Mouse (Mus musculus) midbrain, embryonic 12.5 days (tissue): Measurements from ENCODE around the gene Fbxw11. TPM values are rescaled to one million over a fixed set of nuclear protein-coding genes. Genes with fewer than 3 reads are reported as not detected.

ENCODE experiments used
- ATAC-seq: fragments of 200-750 bp; cut with Nextera tagmentation; 2 replicates; pipeline ENCODE4 v1.8.0; 2017; ENCODE audit warnings: low read depth, moderate TSS enrichment, moderate library complexity; ENCODE audit not compliant: low FRiP score
- H3K27ac ChIP-seq: fragments of 300-500 bp; sonication (generic); replicated peaks from 2 replicates; pipeline ENCODE4 v1.5.1; 2016; ENCODE audit warnings: mild to moderate bottlenecking
- H3K27me3 ChIP-seq: fragments of 300-500 bp; sonication (generic); 2 replicates; pipeline ENCODE4 v1.6.1; 2016; ENCODE audit warnings: mild to moderate bottlenecking
- H3K36me3 ChIP-seq: fragments of 300-500 bp; sonication (generic); 2 replicates; pipeline ENCODE4 v1.6.1; 2016
- H3K4me1 ChIP-seq: fragments of 300-500 bp; sonication (generic); 2 replicates; pipeline ENCODE4 v1.6.1; 2016
- H3K4me2 ChIP-seq: fragments of 300-500 bp; sonication (generic); replicated peaks from 2 replicates; pipeline ENCODE4 v1.6.1; 2016; ENCODE audit warnings: mild to moderate bottlenecking, moderate library complexity
- H3K4me3 ChIP-seq: fragments of 300-500 bp; sonication (generic); 2 replicates; pipeline ENCODE4 v1.5.1; 2016; ENCODE audit warnings: mild to moderate bottlenecking
- H3K9ac ChIP-seq: fragments of 300-500 bp; sonication (generic); replicated peaks from 2 replicates; pipeline ENCODE4 v1.6.1; 2016; ENCODE audit warnings: mild to moderate bottlenecking, moderate library complexity
- H3K9me3 ChIP-seq: fragments of 300-500 bp; sonication (generic); 2 replicates; pipeline ENCODE4 v1.6.1; 2016; ENCODE audit warnings: mild to moderate bottlenecking
- WGBS: fragments of 180-500 bp; shearing (Covaris S2); methylation state at CpG from one replicate; pipeline ENCODE4 v1.1.7; 2016; 5-methylcytosine and 5-hydroxymethylcytosine counted together
- polyA plus RNA-seq: library from polyadenylated mRNA; unstranded; fragments of >200 nt; fragmentation: Nextera tagmentation; extraction: Ambion mirVana; gene quantifications from 2 replicates; pipeline ENCODE4 v1.2.1, GENCODE M21; 2016

Gene Fbxw11
- polyA plus RNA-seq, 1 experiment from 2014 or later = 110 TPM

DNA sequence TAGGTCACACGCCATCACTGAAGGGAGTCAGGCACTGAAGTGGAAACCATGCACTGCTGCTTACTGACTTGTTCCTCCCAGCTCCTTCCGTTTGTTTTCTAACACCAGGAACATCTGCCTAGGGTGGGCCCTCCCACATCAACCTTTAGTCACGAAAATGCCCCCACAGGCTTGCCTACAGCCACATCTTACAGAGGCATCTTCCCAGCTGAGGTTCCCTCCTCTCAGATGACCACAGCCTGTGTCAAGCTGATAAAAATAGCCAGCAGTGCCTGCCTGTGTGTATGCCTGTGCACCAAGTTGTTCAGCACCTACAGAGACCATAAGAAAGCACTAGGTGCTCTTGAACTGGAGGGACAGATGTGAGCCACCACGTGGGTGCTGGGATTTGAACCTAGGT is 106.3 kb downstream of the Fbxw11 start:
- H3K27ac ChIP-seq = no peak overlapping the region
- 70% methylated on average over 4 of the region's 4 CpGs for WGBS
- ATAC-seq = no peak
- peaks cover 31% of the 10 kb centered on the region for H3K36me3 ChIP-seq
- no peak overlapping the region for H3K4me3 ChIP-seq
- no peaks in the 10 kb centered on the region for H3K4me1 ChIP-seq
- no peaks in the 10 kb centered on the region for H3K27me3 ChIP-seq
- H3K9me3 ChIP-seq = no peaks in the 10 kb centered on the region
- no peak overlapping the region for H3K9ac ChIP-seq
- H3K4me2 ChIP-seq = no peak overlapping the region

- Histone ChIP-seq H3K27me3 (no peaks in the 10 kb centered on the region), H3K4me1 (no peaks in the 10 kb centered on the region), H3K9ac (no peak overlapping the region), H3K4me2 (no peak overlapping the region), H3K4me3 (no peak overlapping the region), H3K27ac (no peak overlapping the region), H3K9me3 (no peaks in the 10 kb centered on the region), H3K36me3 (peaks cover 2% of the 10 kb centered on the region)
- 83% methylated on average over 7 of the region's 7 CpGs for WGBS
- ATAC-seq = no peak
Measured at GRCm38 (mm10) chr11:32751863-32752594, 109.5 kb downstream of the Fbxw11 start.

DNA sequence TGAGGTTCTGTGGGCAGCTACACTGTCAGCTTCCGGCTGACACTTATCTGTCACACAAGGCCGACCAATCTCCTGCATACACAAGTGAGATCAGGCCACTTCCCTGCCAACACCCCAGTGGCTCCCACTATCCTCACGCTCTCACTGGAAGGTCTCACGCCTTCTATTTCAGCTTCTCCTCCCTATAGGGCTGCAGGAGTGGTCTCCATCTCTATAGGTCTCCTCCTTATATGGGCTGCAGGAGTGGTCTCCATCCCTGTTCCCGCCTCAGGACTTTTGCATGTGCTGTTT is 110.0 kb downstream of the Fbxw11 start:
- Histone ChIP-seq H3K27me3 (no peaks in the 10 kb centered on the region), H3K36me3 (no peaks in the 10 kb centered on the region), H3K27ac (no peak overlapping the region), H3K9ac (no peak overlapping the region), H3K4me2 (no peak overlapping the region), H3K9me3 (no peaks in the 10 kb centered on the region), H3K4me3 (no peak overlapping the region), H3K4me1 (no peaks in the 10 kb centered on the region)
- WGBS = 84% methylated on average over 5 of the region's 5 CpGs
- no peak for ATAC-seq

- no peaks in the 10 kb centered on the region for H3K36me3 ChIP-seq
- H3K4me2 ChIP-seq = no peak overlapping the region
- no peak for ATAC-seq
- WGBS = 86% methylated on average over 2 of the region's 2 CpGs
- no peak overlapping the region for H3K4me3 ChIP-seq
- H3K9ac ChIP-seq = no peak overlapping the region
- H3K9me3 ChIP-seq = no peaks in the 10 kb centered on the region
- H3K4me1 ChIP-seq = no peaks in the 10 kb centered on the region
- H3K27me3 ChIP-seq = no peaks in the 10 kb centered on the region
- H3K27ac ChIP-seq = no peak overlapping the region
Measured at GRCm38 (mm10) chr11:32753358-32753757, 110.8 kb downstream of the Fbxw11 start.

DNA sequence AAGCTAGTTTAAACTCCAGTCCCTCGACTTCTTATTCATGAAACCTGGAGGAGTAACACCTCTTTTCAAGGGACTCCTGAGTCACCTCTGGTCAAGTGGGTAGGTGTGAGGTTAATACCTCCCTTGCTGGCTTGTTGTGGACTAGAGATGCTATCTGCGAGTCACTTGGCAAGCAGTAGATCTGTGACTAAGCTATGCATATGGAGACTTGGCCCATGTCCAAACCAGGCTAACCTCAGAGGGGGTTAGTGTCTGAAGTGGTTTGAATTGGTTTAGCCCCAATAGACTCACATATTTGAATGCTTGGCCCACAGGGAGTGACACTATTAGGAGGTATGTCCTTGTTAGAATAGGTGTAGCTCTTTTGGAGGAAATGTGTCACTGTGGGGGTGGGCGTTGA is 120.2 kb downstream of the Fbxw11 start:
- Histone ChIP-seq H3K36me3 (no peaks in the 10 kb centered on the region), H3K9ac (no peak overlapping the region), H3K4me2 (no peak overlapping the region), H3K4me3 (no peak overlapping the region), H3K27ac (no peak overlapping the region), H3K4me1 (no peaks in the 10 kb centered on the region), H3K9me3 (no peaks in the 10 kb centered on the region), H3K27me3 (no peaks in the 10 kb centered on the region)
- 81% methylated on average over 3 of the region's 3 CpGs for WGBS
- ATAC-seq = no peak

DNA sequence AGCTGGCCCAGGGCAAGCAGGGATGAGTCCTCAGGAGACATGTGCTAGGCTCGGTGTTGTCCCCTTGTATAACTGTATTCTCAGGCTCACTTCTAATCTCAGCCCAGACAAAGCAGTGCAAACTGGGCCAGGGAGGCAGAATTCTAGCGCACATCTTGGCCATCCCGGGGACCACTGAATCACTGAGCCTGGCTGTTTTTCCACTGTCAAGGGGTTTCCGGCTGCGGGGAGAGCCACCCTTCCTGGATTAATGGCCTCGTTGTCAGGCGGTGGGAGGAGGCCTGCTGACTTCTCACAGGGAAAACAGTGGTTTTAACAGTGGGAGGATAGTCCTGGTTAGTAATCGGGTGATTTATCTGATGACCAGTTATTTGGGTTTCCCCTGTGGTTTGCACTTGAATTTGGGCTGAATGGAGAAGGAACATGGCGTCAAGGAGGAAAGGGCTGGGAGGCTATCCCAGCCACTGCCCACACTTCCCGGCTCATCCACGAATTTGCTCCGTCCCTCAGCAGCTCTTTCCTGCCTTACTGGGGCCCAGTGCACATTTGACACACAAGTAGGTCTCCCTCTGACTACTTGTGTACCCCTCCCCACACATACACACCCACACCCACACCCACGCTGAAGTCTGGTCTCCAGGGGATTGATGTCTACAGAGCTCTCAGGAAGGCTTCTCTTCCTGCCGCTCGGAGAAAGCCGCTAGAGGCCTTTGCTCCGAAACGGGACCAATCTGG is 125.1 kb downstream of the Fbxw11 start:
- Histone ChIP-seq H3K9me3 (no peaks in the 10 kb centered on the region), H3K9ac (no peak overlapping the region), H3K4me2 (no peak overlapping the region), H3K4me1 (no peaks in the 10 kb centered on the region), H3K27me3 (no peaks in the 10 kb centered on the region), H3K36me3 (no peaks in the 10 kb centered on the region), H3K27ac (no peak overlapping the region), H3K4me3 (no peak overlapping the region)
- ATAC-seq = no peak
- 84% methylated on average over 18 of the region's 18 CpGs for WGBS

GRCm38 (mm10) chr11:32768642-32769343 is 126.3 kb downstream of the Fbxw11 start:
- no peak overlapping the region for H3K4me2 ChIP-seq
- 81% methylated on average over 12 of the region's 12 CpGs for WGBS
- no peaks in the 10 kb centered on the region for H3K4me1 ChIP-seq
- no peak for ATAC-seq
- H3K9me3 ChIP-seq = no peaks in the 10 kb centered on the region
- H3K27me3 ChIP-seq = no peaks in the 10 kb centered on the region
- H3K4me3 ChIP-seq = no peak overlapping the region
- H3K9ac ChIP-seq = no peak overlapping the region
- no peaks in the 10 kb centered on the region for H3K36me3 ChIP-seq
- no peak overlapping the region for H3K27ac ChIP-seq

GRCm38 (mm10) chr11:32780747-32781536 is 138.4 kb downstream of the Fbxw11 start:
- WGBS = 65% methylated on average over 11 of the region's 11 CpGs
- H3K36me3 ChIP-seq = no peaks in the 10 kb centered on the region
- H3K27me3 ChIP-seq = no peaks in the 10 kb centered on the region
- peaks cover 6% of the 10 kb centered on the region for H3K4me1 ChIP-seq
- no peak overlapping the region for H3K27ac ChIP-seq
- no peak overlapping the region for H3K4me2 ChIP-seq
- H3K4me3 ChIP-seq = no peak overlapping the region
- no peak for ATAC-seq
- no peaks in the 10 kb centered on the region for H3K9me3 ChIP-seq
- no peak overlapping the region for H3K9ac ChIP-seq

- H3K27me3 ChIP-seq = no peaks in the 10 kb centered on the region
- H3K9ac ChIP-seq = no peak overlapping the region
- no peak overlapping the region for H3K27ac ChIP-seq
- H3K9me3 ChIP-seq = no peaks in the 10 kb centered on the region
- peaks cover 6% of the 10 kb centered on the region for H3K4me1 ChIP-seq
- ATAC-seq = no peak
- no peak overlapping the region for H3K4me3 ChIP-seq
- no peaks in the 10 kb centered on the region for H3K36me3 ChIP-seq
- WGBS = 66% methylated on average over 2 of the region's 2 CpGs
- H3K4me2 ChIP-seq = no peak overlapping the region
Measured at GRCm38 (mm10) chr11:32781633-32782404, 139.3 kb downstream of the Fbxw11 start.

- 84% methylated on average over 3 of the region's 3 CpGs for WGBS
- H3K9me3 ChIP-seq = no peaks in the 10 kb centered on the region
- no peak overlapping the region for H3K27ac ChIP-seq
- peaks cover 6% of the 10 kb centered on the region for H3K4me1 ChIP-seq
- no peak overlapping the region for H3K9ac ChIP-seq
- no peak overlapping the region for H3K4me2 ChIP-seq
- no peaks in the 10 kb centered on the region for H3K36me3 ChIP-seq
- ATAC-seq = no peak
- H3K4me3 ChIP-seq = no peak overlapping the region
- no peaks in the 10 kb centered on the region for H3K27me3 ChIP-seq
Measured at GRCm38 (mm10) chr11:32782724-32783123, 140.2 kb downstream of the Fbxw11 start.

DNA sequence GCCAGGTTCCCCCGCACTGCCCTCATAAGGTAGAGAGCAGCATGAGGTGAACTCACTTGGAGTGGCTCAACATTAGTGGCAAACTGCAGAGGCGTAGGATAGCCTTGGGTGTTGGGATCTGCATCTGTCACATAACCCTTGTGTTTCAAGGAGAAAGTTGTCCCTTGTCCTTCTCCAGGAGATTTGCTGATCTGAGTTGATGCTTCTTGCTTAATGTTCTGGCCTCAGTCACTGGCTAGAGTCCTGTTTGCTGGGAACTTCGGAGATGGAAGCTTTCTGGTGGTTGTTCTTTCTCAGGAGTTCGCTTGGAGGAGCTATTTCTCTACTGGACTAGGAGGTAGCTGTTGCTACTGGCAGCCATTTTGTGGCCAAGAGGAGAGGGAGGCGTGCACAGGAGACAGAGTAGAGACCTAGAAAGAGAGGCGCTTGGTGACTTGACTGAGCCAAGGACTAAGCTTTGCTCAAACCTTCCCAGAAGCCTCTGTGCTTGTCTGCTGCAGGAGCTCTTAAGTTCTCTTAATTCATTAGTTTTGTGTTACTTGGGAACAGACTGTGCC is 143.1 kb downstream of the Fbxw11 start:
- no peaks in the 10 kb centered on the region for H3K36me3 ChIP-seq
- peaks cover 5% of the 10 kb centered on the region for H3K4me1 ChIP-seq
- H3K27me3 ChIP-seq = no peaks in the 10 kb centered on the region
- 87% methylated on average over 6 of the region's 6 CpGs for WGBS
- ATAC-seq = no peak
- no peak overlapping the region for H3K4me2 ChIP-seq
- no peaks in the 10 kb centered on the region for H3K9me3 ChIP-seq
- H3K9ac ChIP-seq = no peak overlapping the region
- no peak overlapping the region for H3K27ac ChIP-seq
- H3K4me3 ChIP-seq = no peak overlapping the region
